Mouse (Mus musculus) brain, embryonic 14.5 days (tissue): Measurements from ENCODE around the gene Dennd2c. TPM values are rescaled to one million over a fixed set of nuclear protein-coding genes. Genes with fewer than 3 reads are reported as not detected.

Source experiments
- DNase-seq: peaks from one replicate; pipeline ENCODE4 v3.0.0-alpha.2; 2011; ENCODE audit warnings: low read depth
- CTCF ChIP-seq: fragments of 200-500 bp; IDR thresholded peaks from 2 replicates; pipeline ENCODE4 v1.5.1; 2012; ENCODE audit warnings: inconsistent platforms, mild to moderate bottlenecking, moderate library complexity, borderline replicate concordance; ENCODE audit not compliant: insufficient read depth, insufficient read length; ENCODE audit errors: extremely low read depth
- POLR2A ChIP-seq: fragments of 200-500 bp; IDR thresholded peaks from 2 replicates; pipeline ENCODE4 v1.6.1; 2012; ENCODE audit warnings: mild to moderate bottlenecking, inconsistent platforms, borderline replicate concordance; ENCODE audit not compliant: poor library complexity, insufficient read depth, insufficient read length, severe bottlenecking; ENCODE audit errors: extremely low read depth
- polyA plus RNA-seq: library from polyadenylated mRNA; depleted of rRNA; stranded (reverse); fragments of >200 nt; gene quantifications from 2 replicates; pipeline ENCODE4 v1.2.3, GENCODE M21; 2012

Dennd2c gene
- polyA plus RNA-seq, 1 experiment, result 1.5 TPM

DNA sequence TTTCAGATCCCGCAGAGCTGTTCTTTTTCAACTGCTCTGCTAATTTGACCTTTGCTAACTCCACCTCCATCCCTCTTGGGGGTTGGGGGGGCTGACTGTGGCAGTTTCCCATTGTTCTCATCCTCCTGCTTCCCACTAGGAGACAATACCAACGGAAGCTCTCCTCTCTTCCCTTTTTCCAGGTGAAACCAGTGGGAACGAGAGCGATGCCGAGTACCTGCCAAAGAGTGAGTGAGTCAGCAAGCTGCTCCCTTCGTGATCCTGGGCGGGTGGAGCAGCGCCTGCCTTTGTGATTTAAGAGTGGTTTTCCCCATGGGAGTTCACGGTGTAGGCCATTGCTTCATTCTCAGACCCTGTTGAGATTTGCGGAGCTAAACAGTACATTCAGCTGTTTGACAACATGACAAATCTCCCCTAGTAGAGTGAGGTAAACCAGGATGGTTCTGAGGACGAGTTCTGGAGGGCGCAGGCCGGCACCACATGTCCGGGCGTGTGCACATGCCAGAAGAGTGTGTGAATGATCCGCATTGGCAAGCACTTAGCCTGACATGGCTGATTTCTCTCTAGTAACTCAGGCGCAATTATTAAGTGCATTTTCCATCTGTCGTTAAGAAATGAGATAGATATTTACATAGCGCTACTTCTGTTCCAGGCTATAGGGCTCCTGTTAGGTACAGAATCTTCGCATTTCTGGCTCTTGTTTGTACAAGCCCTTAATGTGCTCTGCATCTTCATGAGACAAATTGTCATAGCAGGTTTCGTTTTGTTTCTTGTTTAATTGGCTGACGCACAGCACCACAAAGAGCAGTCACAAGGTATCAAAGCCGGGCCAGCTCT lies 44.1 kb downstream of the Dennd2c start:
- no peak for TF ChIP-seq CTCF
- no peak for TF ChIP-seq POLR2A
- peak; percentile 47 for DNase-seq

DNA sequence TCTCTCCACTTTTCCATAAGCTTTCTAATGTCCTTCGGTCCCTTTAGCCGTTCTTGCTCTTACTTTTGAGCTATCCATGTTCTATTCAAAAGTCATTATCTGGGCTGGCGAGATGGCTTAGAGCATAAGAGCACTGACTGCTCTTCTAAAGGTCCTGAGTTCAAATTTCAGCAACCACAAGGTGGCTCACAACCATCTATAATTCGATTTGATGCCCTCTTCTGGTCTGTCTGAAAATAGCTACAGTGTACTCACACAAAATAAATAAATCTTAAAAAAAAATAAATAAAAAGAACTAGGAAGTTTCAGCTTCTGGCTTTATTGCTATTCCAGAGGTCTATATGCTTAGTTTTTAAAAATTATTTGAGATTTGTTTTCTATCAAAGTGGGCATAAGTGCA lies 45.4 kb downstream of the Dennd2c start:
- DNase-seq, result no peak
- TF ChIP-seq POLR2A (no peak), CTCF (no peak)

DNA sequence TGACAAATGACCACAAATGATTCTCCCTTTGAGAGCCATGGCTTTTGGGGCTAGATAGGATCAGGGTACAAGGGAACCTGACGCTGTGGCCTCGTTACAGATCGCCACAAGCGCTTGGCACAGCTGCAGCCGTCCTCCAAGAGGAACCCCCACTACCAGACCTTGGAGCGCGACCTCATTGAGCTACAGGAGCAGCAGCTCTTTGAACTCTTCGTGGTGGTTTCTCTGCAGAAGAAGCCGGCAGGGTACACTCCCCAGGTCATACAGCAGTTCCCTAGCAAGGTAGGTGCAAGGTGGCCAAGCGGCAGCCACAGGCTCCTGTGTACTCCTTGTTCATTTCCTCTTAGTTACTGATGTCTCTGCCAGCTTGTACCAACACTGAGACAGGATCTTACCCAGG lies 46.5 kb downstream of the Dennd2c start:
- no peak for TF ChIP-seq POLR2A
- no peak for TF ChIP-seq CTCF
- DNase-seq, result no peak

DNA sequence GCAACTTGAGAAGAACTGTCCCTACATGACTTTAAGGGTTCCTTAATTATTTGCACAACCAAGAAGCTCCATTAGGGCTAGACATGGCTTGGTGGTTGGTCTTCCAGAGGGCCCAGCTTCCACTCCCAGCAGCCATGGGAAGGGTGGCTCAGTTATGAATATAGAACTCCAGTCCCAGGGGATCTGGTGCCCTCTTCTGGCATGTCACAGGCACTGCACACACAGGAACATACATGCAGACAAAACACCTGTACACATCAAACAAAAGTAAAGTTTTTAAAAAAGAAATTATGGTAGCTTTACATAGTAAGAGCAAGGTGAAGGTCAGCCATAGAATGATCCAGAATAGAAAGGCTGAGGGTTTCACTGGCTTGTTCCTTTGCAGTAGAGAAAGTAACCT lies 51.4 kb downstream of the Dennd2c start:
- peak; percentile 36; the same call in 1 of the 2 replicates for TF ChIP-seq CTCF
- no peak for TF ChIP-seq POLR2A

DNA sequence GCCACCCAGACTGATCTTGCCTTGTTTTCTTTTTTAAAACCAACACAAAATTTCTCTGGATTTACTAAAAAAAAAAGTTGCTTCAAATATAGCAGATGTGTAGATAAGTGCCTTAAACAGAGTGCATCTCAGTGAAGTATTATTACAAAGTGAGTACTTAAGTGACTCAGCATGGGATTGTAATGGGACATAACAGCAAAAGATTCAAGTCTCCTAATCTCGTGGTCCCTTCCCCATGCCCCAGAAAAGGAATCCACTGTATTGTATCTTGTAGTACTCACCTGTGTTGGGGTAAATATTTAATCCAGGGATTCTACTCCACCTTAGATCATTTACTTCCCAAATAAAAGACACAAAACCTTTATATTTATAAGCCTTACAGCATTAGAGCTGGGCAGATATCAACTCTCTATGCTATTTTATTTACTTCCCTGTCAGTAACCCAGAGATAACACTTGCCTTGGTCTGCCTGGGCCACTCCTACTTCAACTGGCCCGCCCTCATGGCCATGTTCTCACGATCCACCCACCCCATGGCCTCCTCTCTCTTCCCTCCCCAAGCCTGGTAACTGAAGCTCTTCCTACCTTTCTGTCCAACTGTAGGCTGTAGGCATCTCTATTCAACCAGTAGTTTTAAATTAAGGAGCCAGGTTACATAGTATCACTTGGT lies 57.0 kb downstream of the Dennd2c start:
- no peak for TF ChIP-seq POLR2A
- TF ChIP-seq CTCF, result no peak
- DNase-seq, result no peak

More for the DNA sequence above, 51.4 kb downstream of the Dennd2c start:
- DNase-seq, result no peak

DNA sequence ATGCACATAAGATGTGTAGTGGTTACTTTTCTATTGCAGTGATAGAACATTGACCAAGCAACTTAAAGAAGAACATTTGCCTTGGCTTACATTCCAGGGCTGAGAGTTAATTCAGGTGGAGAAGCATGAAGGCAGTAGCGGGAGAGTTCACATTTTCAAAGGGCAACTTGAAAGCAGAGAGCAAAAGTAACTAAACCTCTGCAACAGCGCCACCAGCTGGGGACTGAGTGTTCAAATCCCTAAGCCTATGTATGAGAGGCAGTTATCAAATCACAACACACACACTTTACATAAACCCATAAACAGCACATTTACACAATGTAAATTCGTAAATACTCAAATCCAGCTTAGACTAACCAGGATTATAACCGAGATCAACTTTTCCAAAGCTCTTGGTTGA lies 67.4 kb downstream of the Dennd2c start:
- peak; percentile 91 for DNase-seq

DNA sequence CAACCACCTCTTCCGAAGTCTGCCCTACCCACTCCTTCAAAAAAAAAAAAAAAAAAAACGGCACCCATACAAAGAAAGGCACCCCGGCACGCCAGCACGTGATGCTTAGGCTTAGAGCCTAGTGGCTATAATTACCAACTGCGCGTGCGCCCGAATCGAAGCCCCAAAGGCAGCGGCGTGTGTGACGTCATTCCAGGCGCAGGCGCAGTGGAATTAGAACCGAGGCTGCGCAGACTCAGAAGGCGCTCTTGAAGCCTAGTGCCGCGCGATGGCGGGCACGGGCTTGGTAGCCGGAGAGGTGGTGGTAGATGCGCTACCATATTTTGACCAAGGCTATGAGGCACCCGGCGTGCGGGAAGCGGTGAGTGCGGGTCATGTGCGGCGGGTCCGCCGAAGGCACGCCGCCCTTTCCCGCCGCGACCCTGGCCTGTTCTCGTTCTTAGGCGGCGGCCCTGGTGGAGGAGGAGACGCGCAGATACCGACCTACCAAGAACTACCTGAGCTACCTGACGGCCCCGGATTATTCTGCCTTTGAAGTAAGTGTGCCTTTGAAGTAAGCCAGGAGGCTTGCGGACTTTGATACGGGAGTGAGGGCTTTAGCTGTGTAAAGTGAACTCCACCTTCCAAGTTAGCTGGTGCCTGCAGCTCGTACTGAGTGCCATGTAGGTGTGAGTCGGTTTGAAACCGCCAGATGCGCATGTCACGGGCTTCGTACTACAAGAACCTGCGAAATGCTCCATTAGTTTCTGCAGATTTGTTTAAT lies 69.3 kb downstream of the Dennd2c start, which contains the start of gene Bcas2:
Gene Bcas2 (plus strand): TSS at position 151 of the 763 bp plus-strand sequence.
- peak; percentile 99 for DNase-seq
- TF ChIP-seq POLR2A (peak; percentile 75; the same call in 1 of the 2 replicates), CTCF (no peak)

More for the DNA sequence above, 67.4 kb downstream of the Dennd2c start:
- TF ChIP-seq CTCF, result peak; percentile 76; the same call in 1 of the 2 replicates
- TF ChIP-seq POLR2A, result no peak

DNA sequence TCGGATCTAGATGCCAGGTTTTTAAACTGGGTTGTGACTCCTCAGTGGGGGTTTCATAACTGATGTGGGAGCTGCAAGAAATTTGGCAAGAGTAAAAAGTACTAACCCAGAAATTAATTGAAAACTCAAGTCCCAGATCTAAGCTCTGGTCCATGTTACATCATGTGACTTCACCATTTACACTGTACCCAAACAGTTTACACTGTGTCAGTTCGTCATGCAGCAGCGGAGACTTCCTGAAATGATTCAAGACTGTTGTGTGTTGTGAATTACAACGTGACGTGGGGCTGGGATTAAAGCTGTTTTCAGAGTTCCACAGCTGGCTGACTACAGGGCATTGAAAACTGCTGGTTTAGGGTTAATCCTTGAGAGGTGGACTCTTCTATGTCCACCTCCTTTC lies 70.2 kb downstream of the Dennd2c start:
- TF ChIP-seq CTCF, result no peak
- TF ChIP-seq POLR2A, result no peak
- no peak for DNase-seq

DNA sequence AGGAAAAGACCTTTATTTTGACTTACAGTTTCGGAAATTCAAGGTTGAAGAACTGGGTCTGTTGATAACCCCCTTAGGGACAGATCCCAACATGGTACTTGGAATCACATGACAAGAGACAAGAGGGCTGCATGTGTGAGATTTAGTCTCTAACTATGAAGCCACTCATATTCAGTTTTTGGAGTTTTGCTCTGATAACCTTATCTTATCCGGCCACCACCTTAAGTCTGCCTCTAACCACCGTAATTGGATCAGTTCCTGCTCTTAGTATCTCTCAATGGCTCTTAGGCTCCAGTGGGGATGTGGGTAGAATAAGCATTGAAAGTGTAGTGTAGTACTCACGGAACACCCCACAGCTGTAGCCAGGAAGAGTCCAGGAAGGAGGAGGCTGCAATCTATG lies 74.3 kb downstream of the Dennd2c start:
- TF ChIP-seq CTCF (no peak), POLR2A (no peak)
- no peak for DNase-seq

DNA sequence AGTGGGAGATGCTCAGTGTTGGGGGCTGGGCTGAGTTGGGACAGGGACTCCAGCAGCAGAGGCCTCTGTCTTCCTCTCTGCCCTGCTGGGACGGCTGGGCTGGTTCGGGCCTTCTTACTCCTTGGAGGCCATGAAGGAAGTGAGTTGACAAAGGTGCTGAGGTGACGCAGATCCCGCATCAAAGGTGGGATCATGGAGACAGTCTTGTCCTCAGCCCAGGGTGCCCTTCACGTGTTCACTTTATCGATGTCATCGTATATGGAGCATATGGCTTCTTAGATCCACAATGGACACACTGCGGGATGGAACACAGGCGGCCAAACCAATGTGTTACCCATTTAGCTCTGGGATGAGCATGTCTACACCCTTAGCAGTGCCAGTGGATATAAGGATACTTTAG lies 77.1 kb downstream of the Dennd2c start:
- no peak for TF ChIP-seq CTCF
- no peak for TF ChIP-seq POLR2A
- DNase-seq, result no peak

DNA sequence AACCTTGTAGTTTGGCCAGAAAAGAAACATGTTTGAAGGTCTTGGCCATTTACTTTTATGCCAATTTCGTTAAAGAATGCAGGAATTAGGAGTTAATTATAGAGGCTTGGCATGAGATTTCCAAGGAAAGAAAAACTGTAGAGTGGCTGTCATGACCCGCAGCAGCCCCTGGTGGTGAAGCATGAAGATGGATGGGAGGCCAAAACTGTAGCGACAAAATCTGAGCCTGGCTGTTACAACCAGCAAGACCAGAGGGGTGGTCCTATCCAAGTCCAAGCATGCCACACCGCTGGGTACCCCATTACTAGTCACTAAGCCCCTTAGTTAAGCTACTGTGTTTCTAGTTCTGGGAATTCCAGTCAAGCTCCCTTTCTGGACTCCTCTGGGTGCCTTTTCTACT lies 78.8 kb downstream of the Dennd2c start:
- peak; percentile 17; the same call in 1 of the 2 replicates for TF ChIP-seq CTCF
- TF ChIP-seq POLR2A, result no peak
- DNase-seq, result no peak
